Mouse (Mus musculus) mouse embryonic stem cell (cell line): ENCODE measurements around the gene Cxcr3.

Experiments used
- in situ Hi-C, 2 experiments: fragments of 300-500 bp; cut with MboI; formaldehyde crosslinking; loops; 1 replicate in 1 of 2; 3 replicates in 1 of 2; pipeline ENCODE4 v1.14.3; 2019 to 2020; ENCODE audit warnings: low sequenced_read_pairs in 2 of 2, low pct_unique_long_range_greater_than_20kb in 1 of 2, mixed read lengths in 1 of 2; ENCODE audit not compliant: unreplicated experiment in 1 of 2

Gene Cxcr3

DNA sequence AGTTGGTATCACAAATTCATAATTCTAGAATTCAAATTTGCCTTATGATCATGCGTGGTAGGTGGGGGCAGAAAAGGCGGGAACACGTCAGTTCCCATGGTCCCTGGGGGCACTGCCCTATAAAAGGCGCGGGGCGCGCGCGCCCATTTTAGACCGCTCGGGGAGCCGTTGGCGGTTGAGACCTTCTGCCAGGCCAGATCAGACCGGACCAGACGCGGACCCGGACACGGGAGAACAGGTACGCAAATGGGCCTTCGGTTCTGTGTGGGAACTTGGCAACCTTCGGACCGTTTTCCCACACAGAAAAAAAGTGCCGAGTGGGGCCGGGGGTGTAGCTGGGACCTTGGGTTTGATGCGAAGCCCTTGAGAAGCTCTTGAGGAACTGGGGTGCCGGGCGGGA, 38.4 kb downstream of the Cxcr3 start:
- in situ Hi-C loops: no loop called here
